Mouse (Mus musculus): ENCODE results near the gene Afm.

Gene Afm

GRCm38 (mm10) chr5:90518356-90519100 is at the start of gene Afm:
Gene Afm (plus strand): TSS chr5:90518932.
- in situ Hi-C loops (cut with MboI, MseI), result no loop called here

- in situ Hi-C loops (cut with MboI, MseI), result no loop called here
These were observed 47.9 kb upstream of the Afm start for GRCm38 (mm10) chr5:90470836-90471235.

GRCm38 (mm10) chr5:90473902-90474301 is 44.8 kb upstream of the Afm start:
- in situ Hi-C loops (cut with MboI, MseI), result no loop called here

GRCm38 (mm10) chr5:90474369-90474768 is 44.4 kb upstream of the Afm start:
- in situ Hi-C loops (cut with MboI, MseI), result no loop called here

- in situ Hi-C loops (cut with MboI, MseI), result no loop called here
These were observed 42.0 kb upstream of the Afm start for GRCm38 (mm10) chr5:90476741-90477140.

GRCm38 (mm10) chr5:90477308-90478140 is 41.2 kb upstream of the Afm start:
- in situ Hi-C loops (cut with MboI, MseI), result no loop called here

- in situ Hi-C loops (cut with MboI, MseI), result no loop called here
These were observed 39.8 kb upstream of the Afm start for GRCm38 (mm10) chr5:90478886-90479285.

- in situ Hi-C loops (cut with MboI, MseI), result no loop called here
These were observed 33.1 kb upstream of the Afm start for GRCm38 (mm10) chr5:90485597-90485996.

- in situ Hi-C loops (cut with MboI, MseI), result no loop called here
These were observed 30.4 kb upstream of the Afm start for GRCm38 (mm10) chr5:90488323-90488722.

- in situ Hi-C loops (cut with MboI, MseI), result no loop called here
These were observed 28.2 kb upstream of the Afm start, which contains the start of gene Afp for GRCm38 (mm10) chr5:90490518-90490917. Gene Afp (plus strand): TSS chr5:90490737.

- in situ Hi-C loops (cut with MboI, MseI), result no loop called here
These were observed 26.3 kb upstream of the Afm start for GRCm38 (mm10) chr5:90492440-90492839.

GRCm38 (mm10) chr5:90494308-90494707 is 24.4 kb upstream of the Afm start:
- in situ Hi-C loops (cut with MboI, MseI), result no loop called here

- in situ Hi-C loops (cut with MboI, MseI), result loop anchor here (5.0 kb wide), 2 partner anchors 92 to 297 kb away; no protein-coding TSS in a partner anchor
These were observed 19.2 kb upstream of the Afm start for GRCm38 (mm10) chr5:90499509-90499908.

- in situ Hi-C loops (cut with MboI, MseI), result loop anchor here (10.0 kb wide), 1 partner anchor 116 kb away; no protein-coding TSS in a partner anchor
These were observed 18.0 kb upstream of the Afm start for GRCm38 (mm10) chr5:90500714-90501113.

- in situ Hi-C loops (cut with MboI, MseI), result loop anchor here (10.0 kb wide), 1 partner anchor 117 kb away; no protein-coding TSS in a partner anchor
These were observed 17.0 kb upstream of the Afm start for GRCm38 (mm10) chr5:90501752-90502151.

- in situ Hi-C loops (cut with MboI, MseI), result loop anchor here (10.0 kb wide), 1 partner anchor 120 kb away; no protein-coding TSS in a partner anchor
These were observed 14.0 kb upstream of the Afm start for GRCm38 (mm10) chr5:90504742-90505141.

- in situ Hi-C loops (cut with MboI, MseI), result loop anchor here (10.0 kb wide), 1 partner anchor 122 kb away; no protein-coding TSS in a partner anchor
These were observed 12.2 kb upstream of the Afm start for GRCm38 (mm10) chr5:90506507-90506906.

- in situ Hi-C loops (cut with MboI, MseI), result loop anchor here (10.0 kb wide), 1 partner anchor 123 kb away; no protein-coding TSS in a partner anchor
These were observed 11.3 kb upstream of the Afm start for GRCm38 (mm10) chr5:90507411-90507949.

- in situ Hi-C loops (cut with MboI, MseI), result loop anchor here (10.0 kb wide), 1 partner anchor 125 kb away; no protein-coding TSS in a partner anchor
These were observed 8.7 kb upstream of the Afm start for GRCm38 (mm10) chr5:90509828-90510592.

- in situ Hi-C loops (cut with MboI, MseI), result no loop called here
These were observed 6.3 kb upstream of the Afm start for GRCm38 (mm10) chr5:90512288-90512955.

GRCm38 (mm10) chr5:90515561-90515960 is 3.2 kb upstream of the Afm start:
- in situ Hi-C loops (cut with MboI, MseI), result no loop called here
